Mouse (Mus musculus) 3T3-L1 (cell line): ENCODE data around the gene Gm28042.
A peak's percentile ranks its signal among the peaks of the same experiment; 100 is the strongest.

Experiments
- DNase-seq: peaks from one replicate; pipeline ENCODE4 v3.0.0-alpha.2; 2015; ENCODE audit warnings: low read depth, low spot score

The Gm28042 gene

DNA sequence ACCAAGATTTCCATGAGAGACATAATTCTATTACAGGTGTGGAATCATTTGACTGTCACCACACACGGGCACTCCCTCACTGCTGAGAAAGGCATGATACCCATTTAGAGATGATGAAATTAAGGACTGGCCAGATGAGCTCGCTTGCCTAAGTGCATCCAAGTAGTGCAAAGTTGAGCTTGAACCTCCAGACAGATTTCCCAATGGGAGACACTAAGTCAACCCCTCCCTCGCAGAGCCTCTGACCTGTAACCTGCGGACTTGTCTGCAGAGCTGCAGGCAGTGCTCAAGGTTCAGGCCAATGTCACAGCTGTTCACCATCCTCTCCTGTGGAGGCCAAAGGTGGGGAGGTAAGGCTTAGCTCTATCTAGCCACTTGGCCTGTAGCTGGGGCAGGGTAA, 31.5 kb downstream of the Gm28042 start:
- no peak for DNase-seq

DNA sequence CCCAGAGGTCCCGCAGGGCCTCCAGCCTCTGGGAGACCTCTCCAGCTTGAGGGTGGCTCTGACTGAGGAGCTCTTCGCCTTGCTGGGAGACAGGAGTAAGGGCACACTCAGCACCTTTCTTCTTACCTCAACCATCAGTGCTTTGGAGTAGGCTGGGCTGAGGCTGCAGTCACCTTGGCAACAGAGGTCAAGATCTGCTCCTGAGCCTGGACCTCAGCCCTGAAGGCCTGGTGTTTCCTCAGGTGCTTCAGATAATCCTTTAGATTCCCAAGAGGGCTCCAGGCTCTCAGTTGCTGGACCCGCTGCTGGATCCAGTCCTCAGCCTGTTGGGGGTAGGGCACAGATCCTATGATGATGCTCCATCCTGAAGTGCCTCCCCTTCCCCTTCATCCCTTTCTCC, 32.2 kb downstream of the Gm28042 start:
- DNase-seq, result no peak

GRCm38 (mm10) chr2:120060190-120060589, 32.9 kb downstream of the Gm28042 start:
- no peak for DNase-seq

GRCm38 (mm10) chr2:120060651-120061050, 33.4 kb downstream of the Gm28042 start:
- DNase-seq, result no peak

DNA sequence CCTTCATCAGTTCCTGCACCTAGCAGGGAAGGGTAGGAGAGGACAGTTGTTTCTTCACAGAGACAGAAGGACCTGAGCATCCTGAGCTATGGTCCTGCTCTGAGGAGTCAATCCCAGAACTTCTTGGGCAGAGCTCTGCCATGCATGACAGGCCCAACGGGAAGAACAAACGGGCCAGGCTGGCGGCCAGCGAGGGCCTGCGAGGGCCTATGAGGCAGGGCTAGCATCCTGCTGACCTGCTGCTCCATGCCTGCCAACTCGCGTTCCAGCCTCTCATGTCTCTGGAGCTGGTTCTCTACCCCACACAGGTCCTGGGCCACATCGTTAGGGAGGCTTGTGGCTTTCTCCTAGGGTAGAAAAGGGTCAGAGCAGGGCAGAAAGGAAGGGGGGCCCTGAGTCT, 35.0 kb downstream of the Gm28042 start:
- no peak for DNase-seq

DNA sequence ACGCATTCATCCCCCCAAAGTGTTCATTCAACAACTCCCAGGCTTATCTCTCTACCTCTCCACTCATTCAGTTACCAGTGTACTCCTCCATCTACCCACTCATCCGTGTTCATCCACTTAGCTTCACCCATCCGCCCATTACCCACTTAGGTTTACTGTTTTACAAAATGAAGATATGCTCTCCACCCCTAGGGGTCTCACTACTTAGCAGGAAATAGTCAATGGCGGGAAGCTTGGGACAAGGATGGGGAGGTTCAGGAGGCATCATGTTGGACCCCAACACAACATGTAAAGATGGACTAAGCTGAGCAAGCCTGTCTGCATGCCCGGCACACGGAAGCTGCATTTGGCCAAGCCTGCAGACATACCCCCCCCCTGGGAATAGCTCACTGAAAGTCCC, 37.3 kb downstream of the Gm28042 start:
- no peak for DNase-seq

DNA sequence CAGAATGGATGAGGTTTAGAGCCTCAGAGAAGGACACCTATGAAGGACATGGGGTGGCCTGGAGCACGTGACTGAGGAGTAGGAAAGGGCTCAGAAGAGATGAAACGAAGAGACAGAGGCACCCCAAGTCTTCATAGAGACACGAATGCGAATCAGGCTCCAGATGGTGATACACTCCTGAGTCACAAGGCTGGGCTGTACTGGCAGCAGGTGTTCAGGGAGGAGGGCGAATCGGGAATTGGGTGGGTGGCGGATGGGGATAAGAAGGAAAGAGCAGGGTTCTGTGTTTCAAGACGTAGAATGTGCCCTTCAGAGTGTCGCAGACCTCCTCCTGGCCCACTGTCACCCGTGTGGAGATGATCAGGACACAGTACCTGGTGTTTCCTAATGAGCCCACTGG, 38.0 kb downstream of the Gm28042 start:
- no peak for DNase-seq

DNA sequence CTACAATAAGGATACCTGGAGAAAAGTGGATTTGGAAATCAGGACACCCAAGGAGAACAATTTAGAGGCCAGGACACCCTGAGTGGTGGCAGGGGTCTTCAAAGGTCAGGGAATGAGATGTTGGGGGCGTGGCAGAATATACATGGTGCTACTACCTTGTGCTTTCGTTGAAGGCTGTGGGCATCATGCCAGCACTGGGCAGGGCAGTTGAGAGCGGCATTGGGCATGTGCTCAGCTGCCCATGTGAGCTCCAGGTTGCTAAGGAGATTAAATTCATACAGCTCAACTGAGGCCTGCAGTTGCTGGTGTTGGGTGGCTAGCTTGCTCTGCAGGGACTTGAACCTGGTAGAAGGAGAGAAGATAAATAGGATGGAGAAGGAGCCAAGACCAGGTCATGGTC, 38.9 kb downstream of the Gm28042 start:
- no peak for DNase-seq

DNA sequence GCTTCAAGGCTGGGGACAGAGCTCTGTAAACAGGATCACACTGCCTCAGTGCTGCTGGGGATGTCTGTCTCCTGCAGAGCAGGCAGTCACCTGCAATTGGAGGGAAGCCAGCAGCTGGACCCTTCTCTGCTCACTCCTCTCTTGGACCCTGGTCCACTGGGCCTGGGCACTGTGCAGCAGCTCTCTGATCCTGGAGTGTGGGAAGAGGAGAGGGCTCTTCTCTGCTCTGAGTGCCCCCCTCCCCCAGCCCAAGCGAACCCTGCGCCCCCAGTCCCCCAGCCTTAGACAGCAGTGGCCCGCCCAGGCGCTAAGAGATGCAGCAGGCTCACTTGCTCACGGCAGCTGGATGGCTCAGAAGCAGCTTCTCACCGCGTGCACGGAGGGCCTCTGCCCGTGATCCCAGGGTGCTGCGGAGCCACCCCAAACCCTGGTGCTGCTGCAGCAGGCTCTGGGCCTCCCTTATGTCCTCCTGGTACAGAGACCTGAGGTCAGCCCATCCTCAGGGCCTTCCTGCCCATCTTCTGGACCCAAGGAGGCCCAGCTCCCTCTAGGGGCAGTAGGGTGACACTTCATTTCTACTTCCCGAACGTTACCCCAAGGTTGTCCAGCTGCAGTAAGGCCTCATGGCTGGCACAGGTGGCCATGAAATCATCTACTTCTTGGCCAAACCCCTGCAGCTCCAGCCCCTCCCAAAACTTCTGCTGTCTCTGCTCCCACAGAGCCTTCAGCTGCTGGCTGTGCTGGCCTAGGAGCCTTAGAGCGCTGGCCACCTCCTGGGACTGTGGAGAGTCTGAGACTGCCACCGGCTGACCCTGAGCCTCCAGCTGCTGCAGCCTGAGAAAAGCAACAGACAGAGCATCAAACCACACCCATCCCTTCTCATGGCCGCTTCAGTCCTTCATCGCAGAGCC, 41.5 kb downstream of the Gm28042 start:
- peak; percentile 39 for DNase-seq

DNA sequence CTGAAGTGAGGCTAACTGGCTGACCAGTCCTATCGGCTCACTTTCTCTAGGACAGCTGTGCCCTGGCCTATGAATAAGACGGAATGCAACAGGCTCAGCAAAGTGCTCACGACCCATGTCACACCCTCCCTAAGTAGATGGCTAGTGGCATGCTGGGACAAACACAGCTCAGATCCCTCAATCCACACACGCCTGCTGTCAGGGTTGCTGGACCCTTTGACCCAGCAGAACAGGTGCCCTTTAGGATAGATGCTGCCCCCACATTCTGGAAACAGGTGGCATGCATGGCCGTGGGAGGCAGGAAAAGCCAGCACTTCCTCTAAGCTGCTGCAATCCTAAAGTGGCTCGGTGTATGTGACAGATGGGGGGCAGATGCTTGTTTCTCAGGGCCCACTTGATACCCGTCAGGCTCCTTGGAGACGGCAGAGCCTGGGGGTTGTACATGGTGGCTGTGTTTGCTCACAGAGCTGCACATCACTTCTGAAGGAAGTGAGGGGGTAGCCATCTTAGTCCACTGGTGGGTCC, 42.2 kb downstream of the Gm28042 start:
- no peak for DNase-seq

DNA sequence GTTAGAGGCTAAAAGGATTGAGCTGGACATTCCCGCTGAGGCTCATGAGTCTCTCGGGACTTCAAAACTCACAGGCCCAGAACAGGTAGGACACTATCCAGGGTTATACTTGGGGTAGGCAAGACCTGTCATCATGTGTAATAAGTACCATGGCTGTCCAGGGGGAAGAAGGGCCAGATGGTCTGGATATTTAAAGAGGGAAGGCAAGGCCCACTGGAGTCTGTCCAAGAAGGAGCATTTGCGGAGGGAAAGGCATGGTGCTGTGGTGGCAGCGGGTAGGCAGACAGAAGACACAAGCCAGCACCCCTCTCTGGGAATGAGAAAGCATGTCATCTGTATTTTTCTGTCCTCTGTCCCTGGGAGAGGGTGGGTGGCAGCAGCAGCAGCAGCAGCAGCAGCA, 46.8 kb downstream of the Gm28042 start:
- no peak for DNase-seq

GRCm38 (mm10) chr2:120076076-120076705, 48.9 kb downstream of the Gm28042 start:
- no peak for DNase-seq

DNA sequence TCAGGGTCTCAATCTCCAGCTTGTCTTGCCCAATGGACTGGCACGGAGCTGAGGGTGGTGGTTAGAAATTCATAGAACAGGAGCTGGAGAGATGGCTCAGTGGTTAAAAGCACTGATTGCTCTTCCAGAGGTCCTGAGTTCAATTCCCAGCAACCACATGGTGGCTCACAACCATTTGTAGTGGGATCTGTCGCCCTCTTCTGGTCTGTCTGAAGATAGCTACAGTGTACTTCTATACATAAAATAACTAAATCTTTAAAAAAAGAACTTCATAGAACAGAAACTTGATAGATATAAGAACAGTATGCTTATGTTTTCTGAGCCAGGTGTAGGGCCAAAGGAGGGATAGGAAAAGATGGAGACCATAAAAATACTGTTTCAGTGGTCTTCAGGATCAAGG, 55.1 kb downstream of the Gm28042 start:
- DNase-seq, result no peak

GRCm38 (mm10) chr2:120084593-120085361, 57.5 kb downstream of the Gm28042 start:
- DNase-seq, result peak; percentile 77

- no peak for DNase-seq
Observed at GRCm38 (mm10) chr2:120086038-120086437, 58.7 kb downstream of the Gm28042 start.

DNA sequence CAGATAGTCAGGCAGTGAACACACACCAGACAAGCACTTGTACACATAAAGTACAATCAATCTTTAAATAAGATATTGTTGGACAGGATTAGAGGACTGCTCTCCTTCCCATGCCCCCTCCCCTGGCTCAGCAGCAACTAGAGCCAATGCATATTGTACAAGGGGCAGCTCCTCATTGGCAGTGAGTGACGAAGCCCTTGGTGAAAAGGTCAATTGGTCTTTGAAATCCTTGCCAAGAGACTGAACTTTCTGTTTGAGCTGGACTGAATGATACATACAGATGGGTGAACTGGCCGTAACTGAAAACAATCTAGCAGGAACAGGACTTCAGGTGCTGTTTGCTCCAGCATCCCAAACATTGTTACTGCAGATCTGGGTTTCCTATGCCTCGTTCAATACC, 60.1 kb downstream of the Gm28042 start:
- DNase-seq, result no peak

DNA sequence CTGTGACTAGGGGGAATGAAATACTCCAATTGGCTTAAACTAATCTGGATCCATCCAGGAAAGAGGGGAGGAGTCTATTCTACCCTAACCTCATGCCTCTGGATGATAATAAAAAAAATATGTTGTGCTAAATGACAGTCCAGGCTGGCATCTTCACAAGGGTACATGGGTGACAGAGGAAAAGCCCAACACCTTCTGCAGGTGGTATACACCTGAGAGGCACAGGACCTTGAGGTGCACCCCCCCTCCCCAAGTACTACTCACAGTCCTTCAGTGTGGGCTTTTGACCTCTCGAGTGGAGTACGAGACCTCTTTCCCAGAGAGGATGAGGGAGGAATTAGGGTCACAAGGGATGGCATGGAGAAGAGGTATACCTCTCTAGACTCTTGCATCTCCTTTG, 60.6 kb downstream of the Gm28042 start:
- no peak for DNase-seq

DNA sequence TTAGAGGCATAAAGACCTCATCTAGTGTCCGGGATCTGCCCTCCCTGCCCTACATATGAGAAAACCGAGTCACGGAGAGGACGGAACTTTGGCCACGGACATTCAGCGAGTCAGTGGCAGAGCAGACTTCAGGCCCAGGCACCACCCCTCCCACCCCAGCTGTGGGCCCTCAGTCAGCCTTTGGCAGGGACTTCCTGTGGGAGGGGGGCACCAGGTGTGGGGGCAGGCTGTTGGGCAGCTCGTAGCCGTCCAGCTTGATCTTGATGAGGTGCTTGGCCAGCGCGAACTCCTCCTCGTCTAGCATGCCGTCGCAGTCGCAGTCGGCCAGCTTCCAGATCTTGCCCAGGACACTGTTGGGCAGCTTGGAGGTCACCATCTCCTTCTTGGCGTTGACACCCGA, 63.7 kb downstream of the Gm28042 start:
- no peak for DNase-seq
